Mouse (Mus musculus) ES-E14 (cell line): ENCODE results near the gene Rps18.

Source experiments
- CHD2 ChIP-seq: IDR thresholded peaks from 2 replicates; pipeline ENCODE4 v1.6.1; 2014; ENCODE audit warnings: mild to moderate bottlenecking, low read depth, low read length, inconsistent platforms
- HCFC1 ChIP-seq: IDR thresholded peaks from 2 replicates; pipeline ENCODE4 v1.6.1; 2012; ENCODE audit warnings: low read length, inconsistent platforms, borderline replicate concordance; ENCODE audit not compliant: insufficient read depth
- MAFK ChIP-seq: IDR thresholded peaks from 2 replicates; pipeline ENCODE4 v1.6.1; 2014; ENCODE audit warnings: mild to moderate bottlenecking, low read depth, low read length, inconsistent platforms; ENCODE audit not compliant: insufficient read depth
- ZNF384 ChIP-seq: IDR thresholded peaks from 2 replicates; pipeline ENCODE4 v1.6.1; 2012; ENCODE audit warnings: low read depth, low read length, inconsistent platforms

- peak; percentile 75; the same call in 1 of the 2 replicates for TF ChIP-seq CHD2
- peak; percentile 40; the same call in 1 of the 2 replicates for TF ChIP-seq HCFC1
- TF ChIP-seq MAFK = no peak
- no peak for TF ChIP-seq ZNF384
Observed at GRCm38 (mm10) chr17:33915671-33916250, 40.0 kb downstream of the Rps18 start, which contains the start of the genes Tapbp and Zbtb22.
